Mouse (Mus musculus): Measurements from ENCODE around the gene Hist2h2ab. TPM values are rescaled to one million over a fixed set of nuclear protein-coding genes. Genes with fewer than 3 reads are reported as not detected.
"Not testable (repeated sequence)": the region's sequence is repeated elsewhere in the genome, so short reads cannot be mapped to it uniquely, and the experiment has no call there.

The Hist2h2ab gene
- polyA plus RNA-seq, 1 experiment from 2014 or later: not detected

DNA sequence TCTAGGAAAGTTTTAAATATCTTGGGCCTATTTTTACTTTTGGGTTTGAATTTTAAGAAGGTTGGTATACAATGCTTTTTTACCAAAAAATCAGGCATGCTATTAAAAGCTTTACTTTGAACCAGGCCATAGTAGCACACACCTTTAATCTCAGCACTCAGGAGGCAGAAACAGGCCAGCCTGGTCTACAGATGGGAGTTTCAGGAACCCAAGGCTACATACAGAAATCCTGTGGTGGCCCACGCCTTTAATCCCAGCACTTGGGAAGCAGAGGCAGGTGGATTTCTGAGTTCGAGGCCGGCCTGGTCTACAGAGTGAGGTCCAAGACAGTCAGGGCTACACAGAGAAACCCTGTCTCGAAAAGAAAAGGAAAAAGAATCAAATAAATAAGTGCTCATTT is 47.9 kb downstream of the Hist2h2ab start:
- H3K4me2 ChIP-seq (replicated peaks; ENCODE audit: low read depth): no peak overlapping the region; the same call in 1 of the 2 replicates
- DNase-seq (ENCODE audit: low spot score): no peak
- H3K36me3 ChIP-seq (ENCODE audit: control insufficient read depth, insufficient read depth, low read length): no peaks in the 10 kb centered on the region
- H3K9ac ChIP-seq (ENCODE audit: low read length): no peak overlapping the region
- H3K27ac ChIP-seq (replicated peaks): peak overlapping the region; percentile 83; the same call in 1 of the 2 replicates
- ATAC-seq (ENCODE audit: low FRiP score, low TSS enrichment): no peak
- H3K4me1 ChIP-seq (replicated peaks; ENCODE audit: control insufficient read depth, insufficient read depth): no peaks in the 10 kb centered on the region
- WGBS: 61% methylated on average over 4 of the region's 4 CpGs
- no peak overlapping the region for H3K4me3 ChIP-seq (ENCODE audit: low read depth, low read length)
- H3K9me3 ChIP-seq (ENCODE audit: control insufficient read depth, low read length): no peaks in the 10 kb centered on the region
- H3K27me3 ChIP-seq (ENCODE audit: control insufficient read depth, insufficient read depth, low read length): no peaks in the 10 kb centered on the region
- TF ChIP-seq CTCF (IDR thresholded peaks at IDR 0.05; ENCODE audit: low read depth) (no peak), EP300 (optimal IDR thresholded peaks at IDR 0.05) (no peak)

DNA sequence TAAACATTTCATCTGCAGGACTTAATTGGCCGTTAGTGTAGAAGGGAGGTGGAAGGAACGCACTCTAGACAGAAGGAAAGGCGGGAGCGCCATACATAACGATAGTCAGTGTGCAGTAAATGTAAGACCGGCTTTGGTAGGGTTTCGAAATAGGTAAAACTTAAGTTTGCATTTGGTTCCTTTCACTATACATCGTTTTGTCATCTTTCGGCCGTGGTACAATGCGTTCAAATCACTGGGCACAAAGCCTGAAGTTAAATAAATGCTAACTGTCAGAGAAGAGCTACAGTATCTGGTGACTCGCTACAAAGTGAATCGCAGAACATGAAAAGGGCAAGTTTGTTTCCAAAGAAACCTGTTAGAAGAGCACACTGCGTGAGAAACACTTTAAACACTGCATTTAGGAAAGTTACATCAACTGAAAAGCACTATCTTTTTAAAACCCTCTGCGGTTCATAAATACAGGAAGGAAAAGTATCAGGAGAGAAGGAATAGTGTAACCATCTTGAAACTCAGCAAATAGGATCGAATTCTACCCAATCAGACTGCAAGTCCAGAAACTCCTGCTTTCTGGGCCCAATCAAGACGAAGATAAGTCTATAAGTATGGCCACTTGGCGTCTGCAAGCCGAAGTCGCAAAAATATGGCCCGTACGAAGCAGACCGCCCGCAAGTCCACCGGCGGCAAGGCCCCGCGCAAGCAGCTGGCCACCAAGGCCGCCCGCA is 48.5 kb downstream of the Hist2h2ab start, which contains the start of gene Hist2h3b:
Hist2h3b (plus strand) TSS at position 604 of the 725 bp plus-strand sequence.
- 9% methylated on average over 29 of the region's 30 CpGs for WGBS
- Histone ChIP-seq H3K4me2 (replicated peaks; ENCODE audit: low read depth) (peak within 1 kb of the TSS; percentile 75), H3K27ac (replicated peaks) (peak within 1 kb of the TSS; percentile 93), H3K9ac (ENCODE audit: low read length) (peak within 1 kb of the TSS; percentile 64), H3K36me3 (ENCODE audit: control insufficient read depth, insufficient read depth, low read length) (no peaks in the 10 kb centered on the region), H3K4me3 (ENCODE audit: low read depth, low read length) (peak within 1 kb of the TSS; percentile 43), H3K27me3 (ENCODE audit: control insufficient read depth, insufficient read depth, low read length) (no peaks in the 10 kb centered on the region), H3K9me3 (ENCODE audit: control insufficient read depth, low read length) (no peaks in the 10 kb centered on the region), H3K4me1 (replicated peaks; ENCODE audit: control insufficient read depth, insufficient read depth) (no peaks in the 10 kb centered on the region)
- DNase-seq (ENCODE audit: low spot score): peak; percentile 81
- peak; percentile 77 for ATAC-seq (ENCODE audit: low FRiP score, low TSS enrichment)
- TF ChIP-seq EP300 (optimal IDR thresholded peaks at IDR 0.05): no peak
- TF ChIP-seq CTCF (IDR thresholded peaks at IDR 0.05; ENCODE audit: low read depth): 0 out of 2 replicates have a peak, but pooled peaks have one; percentile 4

DNA sequence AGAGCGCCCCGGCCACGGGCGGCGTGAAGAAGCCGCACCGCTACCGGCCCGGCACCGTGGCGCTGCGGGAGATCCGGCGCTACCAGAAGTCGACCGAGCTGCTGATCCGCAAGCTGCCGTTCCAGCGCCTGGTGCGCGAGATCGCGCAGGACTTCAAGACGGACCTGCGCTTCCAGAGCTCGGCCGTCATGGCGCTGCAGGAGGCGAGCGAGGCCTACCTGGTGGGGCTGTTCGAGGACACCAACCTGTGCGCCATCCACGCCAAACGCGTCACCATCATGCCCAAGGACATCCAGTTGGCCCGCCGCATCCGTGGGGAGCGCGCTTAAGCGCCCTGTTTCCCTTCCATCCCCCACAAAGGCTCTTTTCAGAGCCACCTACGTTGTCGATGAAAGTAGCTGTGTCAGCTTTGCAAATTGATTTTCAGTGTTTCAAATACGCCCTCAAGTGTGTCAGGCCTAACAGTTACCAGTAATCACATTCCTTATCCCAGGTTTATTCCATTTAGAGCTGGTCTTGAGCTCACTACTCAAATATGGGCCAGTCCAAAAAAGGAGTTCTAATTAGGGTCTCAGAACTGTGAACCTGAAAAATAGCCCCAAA is 49.2 kb downstream of the Hist2h2ab start:
- H3K4me3 ChIP-seq (ENCODE audit: low read depth, low read length): peak overlapping the region; percentile 43
- peak overlapping the region; percentile 75 for H3K4me2 ChIP-seq (replicated peaks; ENCODE audit: low read depth)
- H3K27ac ChIP-seq (replicated peaks): peak overlapping the region; percentile 93
- not testable (repeated sequence) for H3K9me3 ChIP-seq (ENCODE audit: control insufficient read depth, low read length); H3K4me1 ChIP-seq (replicated peaks; ENCODE audit: control insufficient read depth, insufficient read depth); H3K27me3 ChIP-seq (ENCODE audit: control insufficient read depth, insufficient read depth, low read length); H3K36me3 ChIP-seq (ENCODE audit: control insufficient read depth, insufficient read depth, low read length); DNase-seq (ENCODE audit: low spot score)
- ATAC-seq (ENCODE audit: low FRiP score, low TSS enrichment): peak; percentile 25
- WGBS: 0% methylated on average over 9 of the region's 44 CpGs
- H3K9ac ChIP-seq (ENCODE audit: low read length): peak overlapping the region; percentile 64

Small RNAs within 50 kb of the gene (microRNA-seq; reads per million reads assigned to microRNA genes)
- not detected for gene Gm44492
- gene Gm47311: not detected
- not detected for gene Gm47313

Other genes with a start within 250 kb of the Hist2h2ab start
- 26.1 and 30.6 TPM in 2 replicates for gene Plekho1, start 223.9 kb upstream of the Hist2h2ab start, polyA plus RNA-seq (2015; fragmentation: Nextera tagmentation; extraction: Ambion mirVana)
- gene Vps45, start 161.4 kb upstream of the Hist2h2ab start, polyA plus RNA-seq (2015; fragmentation: Nextera tagmentation; extraction: Ambion mirVana): 28.0 and 32.1 TPM in 2 replicates
- 12.3 and 14.5 TPM in 2 replicates for gene Otud7b, start 115.3 kb upstream of the Hist2h2ab start, polyA plus RNA-seq (2015; fragmentation: Nextera tagmentation; extraction: Ambion mirVana)
- 8.2 and 10.2 TPM in 2 replicates for gene Mtmr11, start 57.9 kb upstream of the Hist2h2ab start, polyA plus RNA-seq (2015; fragmentation: Nextera tagmentation; extraction: Ambion mirVana)
- 70.1 and 72.8 TPM in 2 replicates for gene Sf3b4, start 47.5 kb upstream of the Hist2h2ab start, polyA plus RNA-seq (2015; fragmentation: Nextera tagmentation; extraction: Ambion mirVana)
- 2.9 and 4.2 TPM in 2 replicates for gene Sv2a, start 38.7 kb upstream of the Hist2h2ab start, polyA plus RNA-seq (2015; fragmentation: Nextera tagmentation; extraction: Ambion mirVana)
- 53.6 and 55.1 TPM in 2 replicates for gene Bola1, start 156 bp upstream of the Hist2h2ab start, polyA plus RNA-seq (2015; fragmentation: Nextera tagmentation; extraction: Ambion mirVana)
- 3.1 and 6.2 TPM in 2 replicates for gene Hist2h2ac, start 1.0 kb downstream of the Hist2h2ab start, polyA plus RNA-seq (2015; fragmentation: Nextera tagmentation; extraction: Ambion mirVana)
- gene Hist2h2be, start 1.3 kb downstream of the Hist2h2ab start, polyA plus RNA-seq (2015; fragmentation: Nextera tagmentation; extraction: Ambion mirVana): 3.2 and 3.4 TPM in 2 replicates
- gene Hist2h3c2, start 19.3 kb downstream of the Hist2h2ab start, polyA plus RNA-seq (2015; fragmentation: Nextera tagmentation; extraction: Ambion mirVana): 1.2 and 2.8 TPM in 2 replicates
- gene Hist2h2aa2, start 20.4 kb downstream of the Hist2h2ab start, polyA plus RNA-seq (2015; fragmentation: Nextera tagmentation; extraction: Ambion mirVana): 218 and 246 TPM in 2 replicates
- gene Hist2h2aa1, start 25.6 kb downstream of the Hist2h2ab start, polyA plus RNA-seq (2015; fragmentation: Nextera tagmentation; extraction: Ambion mirVana): 81.4 and 98.7 TPM in 2 replicates
- 0.44 and 1.2 TPM in 2 replicates for gene Hist2h3c1, start 26.8 kb downstream of the Hist2h2ab start, polyA plus RNA-seq (2015; fragmentation: Nextera tagmentation; extraction: Ambion mirVana)
- 5.4 and 9.8 TPM in 2 replicates for gene Hist2h4, start 43.4 kb downstream of the Hist2h2ab start, polyA plus RNA-seq (2015; fragmentation: Nextera tagmentation; extraction: Ambion mirVana)
- 16.4 and 34.4 TPM in 2 replicates for gene Hist2h3b, start 48.8 kb downstream of the Hist2h2ab start, polyA plus RNA-seq (2015; fragmentation: Nextera tagmentation; extraction: Ambion mirVana)
- 3.8 and 5.5 TPM in 2 replicates for gene Hist2h2bb, start 49.9 kb downstream of the Hist2h2ab start, polyA plus RNA-seq (2015; fragmentation: Nextera tagmentation; extraction: Ambion mirVana)
- 2.5 and 3.8 TPM in 2 replicates for gene Fcgr1, start 74.1 kb downstream of the Hist2h2ab start, polyA plus RNA-seq (2015; fragmentation: Nextera tagmentation; extraction: Ambion mirVana)
- gene BC107364, start 232.4 kb downstream of the Hist2h2ab start, polyA plus RNA-seq (2015; fragmentation: Nextera tagmentation; extraction: Ambion mirVana): 0.18 and 0.36 TPM in 2 replicates

Measured in stomach, postnatal 0 days (tissue).